Mouse (Mus musculus) heart, embryonic 13.5 days (tissue): ENCODE results near the gene Usp36. TPM values are rescaled to one million over a fixed set of nuclear protein-coding genes. Genes with fewer than 3 reads are reported as not detected.

Source experiments
- ATAC-seq: fragments of 200-750 bp; cut with Nextera tagmentation; 2 replicates; pipeline ENCODE4 v1.8.0; 2017; ENCODE audit warnings: moderate TSS enrichment; ENCODE audit not compliant: insufficient number of reproducible peaks, low FRiP score, low TSS enrichment; ENCODE audit errors: extremely low read depth
- H3K27ac ChIP-seq: fragments of 300-500 bp; sonication (generic); replicated peaks from 2 replicates; pipeline ENCODE4 v1.5.1; 2015; ENCODE audit warnings: moderate library complexity, mild to moderate bottlenecking, inconsistent platforms
- H3K27me3 ChIP-seq: fragments of 300-500 bp; sonication (generic); replicated peaks from 2 replicates; pipeline ENCODE4 v1.6.1; 2015; ENCODE audit warnings: mild to moderate bottlenecking, inconsistent platforms
- H3K36me3 ChIP-seq: fragments of 300-500 bp; sonication (generic); 2 replicates; pipeline ENCODE4 v1.6.1; 2015; ENCODE audit warnings: mild to moderate bottlenecking, inconsistent platforms
- H3K4me1 ChIP-seq: fragments of 300-500 bp; sonication (generic); 2 replicates; pipeline ENCODE4 v1.6.1; 2015; ENCODE audit warnings: inconsistent platforms
- H3K4me2 ChIP-seq: fragments of 300-500 bp; sonication (generic); 2 replicates; pipeline ENCODE4 v1.6.1; 2015; ENCODE audit warnings: inconsistent platforms, mild to moderate bottlenecking, moderate library complexity
- H3K4me3 ChIP-seq: fragments of 300-500 bp; sonication (generic); 2 replicates; pipeline ENCODE4 v1.5.1; 2015; ENCODE audit warnings: moderate library complexity, mild to moderate bottlenecking, inconsistent platforms
- H3K9ac ChIP-seq: fragments of 300-500 bp; sonication (generic); 2 replicates; pipeline ENCODE4 v1.6.1; 2015; ENCODE audit warnings: inconsistent platforms, mild to moderate bottlenecking, moderate library complexity
- H3K9me3 ChIP-seq: fragments of 300-500 bp; sonication (generic); 2 replicates; pipeline ENCODE4 v1.6.1; 2016; ENCODE audit warnings: inconsistent platforms
- WGBS: fragments of 180-500 bp; shearing (Covaris S2); methylation state at CpG from one replicate; pipeline ENCODE4 v1.1.7; 2015; ENCODE audit warnings: mixed read lengths; 5-methylcytosine and 5-hydroxymethylcytosine counted together
- polyA plus RNA-seq: library from polyadenylated mRNA; unstranded; fragments of >200 nt; fragmentation: Nextera tagmentation; extraction: Ambion mirVana; gene quantifications from 2 replicates; pipeline ENCODE4 v1.2.1, GENCODE M21; 2015

Gene Usp36
- polyA plus RNA-seq, 1 experiment from 2014 or later, result 12.8 TPM

- Histone ChIP-seq H3K27ac (no peak overlapping the region), H3K4me1 (peaks cover 45% of the 10 kb centered on the region), H3K4me2 (no peak overlapping the region), H3K4me3 (no peak overlapping the region), H3K36me3 (no peaks in the 10 kb centered on the region), H3K9ac (0 out of 2 replicates have a peak overlapping the region, but pooled peaks have one; percentile 10), H3K9me3 (no peaks in the 10 kb centered on the region), H3K27me3 (no peaks in the 10 kb centered on the region)
- WGBS, result 55% methylated on average over 7 of the region's 7 CpGs
- ATAC-seq, result no peak
Measured at GRCm38 (mm10) chr11:118232314-118232831, 57.7 kb downstream of the Usp36 start.

- Histone ChIP-seq H3K4me3 (no peak overlapping the region), H3K9ac (no peak overlapping the region), H3K9me3 (no peaks in the 10 kb centered on the region), H3K27me3 (no peaks in the 10 kb centered on the region), H3K4me2 (no peak overlapping the region), H3K36me3 (no peaks in the 10 kb centered on the region), H3K4me1 (peaks cover 35% of the 10 kb centered on the region), H3K27ac (no peak overlapping the region)
- no peak for ATAC-seq
- WGBS, result 81% methylated on average over 5 of the region's 5 CpGs
Measured at GRCm38 (mm10) chr11:118229941-118230340, 60.1 kb downstream of the Usp36 start.

GRCm38 (mm10) chr11:118227650-118228049 is 62.4 kb downstream of the Usp36 start:
- ATAC-seq, result no peak
- WGBS, result 60% methylated on average over 7 of the region's 7 CpGs
- H3K4me1 ChIP-seq, result peaks cover 39% of the 10 kb centered on the region

GRCm38 (mm10) chr11:118226850-118227249 is 63.2 kb downstream of the Usp36 start:
- WGBS, result 82% methylated on average over 7 of the region's 7 CpGs

More at GRCm38 (mm10) chr11:118227650-118228049, 62.4 kb downstream of the Usp36 start:
- Histone ChIP-seq H3K27me3 (no peaks in the 10 kb centered on the region), H3K4me2 (no peak overlapping the region), H3K36me3 (no peaks in the 10 kb centered on the region), H3K4me3 (no peak overlapping the region), H3K27ac (no peak overlapping the region), H3K9ac (no peak overlapping the region), H3K9me3 (no peaks in the 10 kb centered on the region)

GRCm38 (mm10) chr11:118225862-118226261 is 64.2 kb downstream of the Usp36 start:
- H3K4me2 ChIP-seq, result no peak overlapping the region
- peaks cover 31% of the 10 kb centered on the region for H3K4me1 ChIP-seq
- no peaks in the 10 kb centered on the region for H3K9me3 ChIP-seq
- WGBS, result 55% methylated on average over 1 of the region's 1 CpGs
- no peak for ATAC-seq
- H3K27me3 ChIP-seq, result no peaks in the 10 kb centered on the region
- H3K4me3 ChIP-seq, result no peak overlapping the region
- H3K9ac ChIP-seq, result 0 out of 2 replicates have a peak overlapping the region, but pooled peaks have one; percentile 3
- H3K36me3 ChIP-seq, result no peaks in the 10 kb centered on the region
- H3K27ac ChIP-seq, result no peak overlapping the region

More at GRCm38 (mm10) chr11:118226850-118227249, 63.2 kb downstream of the Usp36 start:
- Histone ChIP-seq H3K27me3 (no peaks in the 10 kb centered on the region), H3K27ac (no peak overlapping the region), H3K9ac (0 out of 2 replicates have a peak overlapping the region, but pooled peaks have one; percentile 24), H3K4me1 (peaks cover 36% of the 10 kb centered on the region), H3K9me3 (no peaks in the 10 kb centered on the region), H3K36me3 (no peaks in the 10 kb centered on the region), H3K4me3 (no peak overlapping the region), H3K4me2 (no peak overlapping the region)
- ATAC-seq, result no peak

- Histone ChIP-seq H3K27ac (no peak overlapping the region), H3K9ac (no peak overlapping the region), H3K4me2 (no peak overlapping the region), H3K4me1 (peaks cover 27% of the 10 kb centered on the region), H3K9me3 (no peaks in the 10 kb centered on the region), H3K36me3 (no peaks in the 10 kb centered on the region), H3K27me3 (no peaks in the 10 kb centered on the region), H3K4me3 (no peak overlapping the region)
- no peak for ATAC-seq
- WGBS, result 79% methylated on average over 12 of the region's 12 CpGs
Measured at GRCm38 (mm10) chr11:118225056-118225836, 64.8 kb downstream of the Usp36 start.

- H3K36me3 ChIP-seq, result no peaks in the 10 kb centered on the region
- no peak overlapping the region for H3K27ac ChIP-seq
- no peak for ATAC-seq
- H3K4me3 ChIP-seq, result no peak overlapping the region
- H3K4me2 ChIP-seq, result no peak overlapping the region
- 79% methylated on average over 10 of the region's 10 CpGs for WGBS
- H3K4me1 ChIP-seq, result peaks cover 29% of the 10 kb centered on the region
- H3K9me3 ChIP-seq, result no peaks in the 10 kb centered on the region
- no peaks in the 10 kb centered on the region for H3K27me3 ChIP-seq
- no peak overlapping the region for H3K9ac ChIP-seq
Measured at GRCm38 (mm10) chr11:118223416-118224067, 66.5 kb downstream of the Usp36 start.

- H3K9ac ChIP-seq, result no peak overlapping the region
- 75% methylated on average over 5 of the region's 5 CpGs for WGBS
- H3K4me3 ChIP-seq, result no peak overlapping the region
- no peaks in the 10 kb centered on the region for H3K9me3 ChIP-seq
- H3K4me2 ChIP-seq, result no peak overlapping the region
- peaks cover 29% of the 10 kb centered on the region for H3K4me1 ChIP-seq
- H3K27ac ChIP-seq, result no peak overlapping the region
- ATAC-seq, result no peak
- no peaks in the 10 kb centered on the region for H3K36me3 ChIP-seq
- no peaks in the 10 kb centered on the region for H3K27me3 ChIP-seq
Measured at GRCm38 (mm10) chr11:118222917-118223316, 67.1 kb downstream of the Usp36 start.

GRCm38 (mm10) chr11:118222351-118222885 is 67.6 kb downstream of the Usp36 start:
- H3K4me2 ChIP-seq, result no peak overlapping the region
- H3K4me1 ChIP-seq, result peaks cover 28% of the 10 kb centered on the region
- no peak overlapping the region for H3K4me3 ChIP-seq
- 66% methylated on average over 6 of the region's 6 CpGs for WGBS
- H3K9me3 ChIP-seq, result no peaks in the 10 kb centered on the region
- H3K27ac ChIP-seq, result peak overlapping the region; percentile 62
- no peak for ATAC-seq
- H3K27me3 ChIP-seq, result no peaks in the 10 kb centered on the region
- H3K36me3 ChIP-seq, result no peaks in the 10 kb centered on the region
- H3K9ac ChIP-seq, result 0 out of 2 replicates have a peak overlapping the region, but pooled peaks have one; percentile 10

GRCm38 (mm10) chr11:118220561-118221262 is 69.3 kb downstream of the Usp36 start:
- 21% methylated on average over 7 of the region's 7 CpGs for WGBS
- no peak for ATAC-seq
- H3K36me3 ChIP-seq, result no peaks in the 10 kb centered on the region
- no peaks in the 10 kb centered on the region for H3K27me3 ChIP-seq
- H3K9me3 ChIP-seq, result no peaks in the 10 kb centered on the region
- H3K4me2 ChIP-seq, result peak overlapping the region; percentile 28; the same call in 1 of the 2 replicates
- H3K27ac ChIP-seq, result no peak overlapping the region
- peaks cover 38% of the 10 kb centered on the region for H3K4me1 ChIP-seq
- H3K4me3 ChIP-seq, result no peak overlapping the region
- H3K9ac ChIP-seq, result no peak overlapping the region

GRCm38 (mm10) chr11:118219066-118219465 is 71.0 kb downstream of the Usp36 start:
- Histone ChIP-seq H3K4me3 (no peak overlapping the region), H3K9ac (no peak overlapping the region), H3K4me1 (peaks cover 41% of the 10 kb centered on the region), H3K27ac (no peak overlapping the region), H3K36me3 (no peaks in the 10 kb centered on the region), H3K4me2 (no peak overlapping the region), H3K9me3 (no peaks in the 10 kb centered on the region), H3K27me3 (no peaks in the 10 kb centered on the region)
- WGBS, result 93% methylated on average over 4 of the region's 4 CpGs
- ATAC-seq, result no peak
